Mouse (Mus musculus) naive thymus-derived CD4-positive, alpha-beta T cell, adult 2 months (primary cell): Measurements from ENCODE around the gene Olfr221.

Source experiments
- DNase-seq: peaks from one replicate; pipeline ENCODE4 v3.0.0-alpha.2; 2011; ENCODE audit warnings: low read depth

Olfr221 gene

GRCm38 (mm10) chr14:52019051-52019589, 23.1 kb downstream of the Olfr221 start:
- DNase-seq = no peak

DNA sequence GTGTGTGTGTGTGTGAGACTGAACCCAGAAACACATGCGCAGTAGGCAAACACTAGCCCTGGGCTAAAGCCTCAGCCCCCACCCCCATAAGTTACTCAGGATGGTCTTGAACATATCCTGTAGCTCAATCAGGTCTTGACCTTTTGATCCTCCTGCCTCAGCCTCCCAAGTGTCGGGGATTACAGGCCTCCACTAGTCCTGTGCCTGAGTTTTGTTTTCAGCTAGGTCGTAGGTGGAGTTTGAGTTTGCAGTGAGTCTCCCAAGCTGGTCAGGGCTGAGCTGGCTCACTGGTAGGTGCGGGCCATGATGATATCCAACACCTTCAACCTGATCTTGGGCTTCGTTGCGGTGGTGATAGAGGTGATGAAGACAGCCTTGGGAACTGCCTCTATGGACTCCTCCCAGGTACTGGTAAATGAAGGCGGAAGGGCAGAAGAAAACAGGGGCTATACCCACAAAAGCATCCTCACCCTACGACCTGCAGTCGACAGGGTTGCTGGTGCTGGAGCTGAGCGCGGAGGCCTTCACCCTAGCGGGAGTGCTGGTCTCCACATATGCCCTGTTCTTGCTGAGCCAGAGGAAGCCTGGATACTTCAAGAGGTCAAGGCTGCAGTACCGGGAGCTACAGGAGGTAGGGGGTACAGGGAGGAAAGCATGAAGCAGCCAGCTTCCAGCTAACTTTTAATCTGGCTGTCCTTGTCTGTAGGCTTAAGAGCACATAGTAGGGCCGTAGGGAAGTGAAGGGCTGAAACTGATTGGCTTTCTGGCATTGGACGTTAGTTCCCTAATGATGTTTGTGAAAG, 23.8 kb downstream of the Olfr221 start:
- no peak for DNase-seq

GRCm38 (mm10) chr14:52017662-52018061, 24.6 kb downstream of the Olfr221 start:
- DNase-seq = no peak

GRCm38 (mm10) chr14:52016625-52017405, 25.4 kb downstream of the Olfr221 start:
- DNase-seq = no peak

DNA sequence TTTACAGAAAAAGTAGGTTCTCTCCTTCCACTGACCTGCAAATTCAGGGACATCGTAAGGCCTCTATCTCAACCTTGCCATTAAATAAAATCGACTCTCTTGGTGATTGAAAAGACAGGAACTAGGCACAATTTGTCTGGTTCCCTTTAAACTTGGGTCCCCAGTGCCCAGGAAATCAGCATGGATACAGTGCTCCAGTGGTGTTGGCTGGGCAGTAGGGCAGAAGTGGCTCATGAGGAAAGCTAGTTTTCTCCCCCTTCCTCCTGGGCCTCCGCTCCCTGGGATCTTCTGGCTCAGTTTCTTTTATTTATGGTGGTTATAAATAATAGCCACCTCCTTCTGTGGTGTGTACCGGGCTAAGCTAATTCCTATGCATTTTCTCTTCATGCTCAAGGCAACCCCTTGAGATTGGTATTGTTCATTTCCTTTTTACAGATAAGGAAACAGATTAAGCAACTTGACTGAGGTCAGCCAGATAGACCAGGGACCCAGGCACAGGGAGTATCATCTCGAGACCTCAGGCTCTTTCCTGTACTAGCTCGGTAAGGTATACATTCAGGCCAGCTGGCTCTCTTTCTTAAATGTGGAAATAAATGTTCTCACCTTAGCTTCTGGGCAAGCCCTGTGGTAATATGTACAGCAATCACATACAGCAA, 26.7 kb downstream of the Olfr221 start, which contains the start of gene Tmem253:
Gene Tmem253 (plus strand): TSS at position 214 of the 656 bp plus-strand sequence.
- no peak for DNase-seq

DNA sequence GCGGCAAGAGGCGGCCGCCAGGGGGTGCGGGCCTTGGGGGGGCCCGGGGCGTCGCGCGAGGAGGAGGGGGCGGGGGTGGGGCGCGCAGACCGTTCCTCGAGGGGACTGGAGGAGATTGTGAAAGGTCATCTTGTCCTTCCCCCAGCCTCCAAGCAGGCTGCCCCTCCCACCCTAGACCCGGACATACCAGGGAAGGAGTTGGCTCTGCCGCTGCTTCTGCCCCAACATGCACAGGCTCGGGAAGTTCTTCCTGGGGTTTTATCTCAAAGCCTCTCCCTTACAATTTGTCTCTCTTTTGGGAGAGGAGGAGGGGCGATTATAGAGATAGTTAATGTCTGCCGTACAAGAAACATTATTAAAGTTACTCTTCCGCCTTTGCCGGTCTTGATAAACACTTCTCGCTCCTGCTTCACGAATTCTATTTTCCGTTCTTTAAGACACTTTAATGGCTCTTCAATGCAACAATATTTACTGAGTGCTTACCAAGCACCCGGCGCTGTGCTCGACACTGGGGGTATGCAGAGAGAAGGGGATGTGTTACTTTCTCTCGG, 27.4 kb downstream of the Olfr221 start:
- DNase-seq = peak; percentile 57

- DNase-seq = no peak
These were observed 27.9 kb downstream of the Olfr221 start for GRCm38 (mm10) chr14:52014271-52014760.

DNA sequence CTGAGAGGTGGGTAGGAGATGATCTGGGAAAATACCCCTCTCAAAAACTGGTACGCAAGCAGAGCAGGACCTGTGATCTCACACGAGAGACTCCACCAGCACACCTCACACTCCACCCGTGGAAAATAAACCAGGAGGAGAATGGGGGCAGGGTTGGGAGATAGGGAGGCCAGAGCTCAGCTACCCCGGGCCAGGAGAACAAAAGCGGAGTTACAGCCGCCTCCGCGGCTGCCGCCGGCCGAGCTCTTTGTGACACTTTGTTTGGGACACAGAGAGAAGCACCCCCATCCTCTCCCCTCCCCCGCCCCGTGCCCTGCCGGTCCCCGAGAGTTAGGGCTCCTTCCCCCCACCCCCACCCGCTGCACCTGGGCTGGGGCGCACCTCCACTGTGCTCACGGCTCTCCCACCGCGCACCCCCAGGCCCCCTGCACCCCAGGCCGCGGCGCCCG, 28.5 kb downstream of the Olfr221 start:
- peak; percentile 63 for DNase-seq

DNA sequence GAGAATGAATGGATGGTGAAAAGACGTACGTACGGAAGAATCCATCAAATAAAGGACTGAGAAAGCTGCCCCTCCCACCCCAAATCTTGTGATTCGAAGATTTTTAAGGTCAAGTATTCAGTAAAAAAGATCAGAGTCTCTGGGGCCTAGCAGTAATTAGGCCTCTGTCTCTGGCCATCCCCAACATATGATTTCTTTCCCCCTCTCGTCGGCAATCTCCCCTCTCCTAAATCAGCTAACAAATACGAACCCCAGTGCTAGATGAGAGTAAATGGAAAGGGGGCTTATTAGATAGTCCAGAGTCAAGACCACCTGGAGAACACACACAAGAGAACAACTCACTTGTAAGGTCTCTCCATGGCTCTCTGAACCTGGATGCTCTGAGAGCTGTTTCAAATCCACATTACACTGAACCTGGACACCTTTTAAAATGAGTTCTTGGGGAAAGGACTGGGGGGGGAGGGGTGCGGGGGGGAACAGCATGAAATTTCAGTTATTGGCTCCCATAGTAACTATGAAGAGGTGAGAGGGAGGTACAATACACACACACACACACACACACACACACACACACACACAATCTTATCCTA, 29.1 kb downstream of the Olfr221 start:
- DNase-seq = no peak

- no peak for DNase-seq
These were observed 29.7 kb downstream of the Olfr221 start for GRCm38 (mm10) chr14:52012553-52012952.

DNA sequence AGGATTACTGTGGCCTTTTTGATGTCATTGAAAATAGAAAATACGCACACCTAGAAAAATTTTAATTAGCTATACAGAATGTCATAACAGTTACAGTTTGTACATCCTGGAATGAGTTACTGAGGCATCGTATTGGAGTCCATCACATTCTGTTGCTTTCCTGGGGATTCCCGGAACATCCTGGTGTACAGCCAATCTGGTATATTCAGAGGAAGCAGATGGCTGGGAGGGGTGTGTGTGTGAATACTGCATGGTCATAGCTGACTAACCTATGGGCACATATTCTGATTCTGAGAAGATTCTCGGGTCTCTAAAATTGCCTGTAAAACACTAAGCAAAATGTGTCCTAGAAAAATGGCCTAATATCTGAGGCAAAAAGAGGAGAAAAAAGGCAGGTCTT, 30.2 kb downstream of the Olfr221 start:
- DNase-seq = no peak

DNA sequence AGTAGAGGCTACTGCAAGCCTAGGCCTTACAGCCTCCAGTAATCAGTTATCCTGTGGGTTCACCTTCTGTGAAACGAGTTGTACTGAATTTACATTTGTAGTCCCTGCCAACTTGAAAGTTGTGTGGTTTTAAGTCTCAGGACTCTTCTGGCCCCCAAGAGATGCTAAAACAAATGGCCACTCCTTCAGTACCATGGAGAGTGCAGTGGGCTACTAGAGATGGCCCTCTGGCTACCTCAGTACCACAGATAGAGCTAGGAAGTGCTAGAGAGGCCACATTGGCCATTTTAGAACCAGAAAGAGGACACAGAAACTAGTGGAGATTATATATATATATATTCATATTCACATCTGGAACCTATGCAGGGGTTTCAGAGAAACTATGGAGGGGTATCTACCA, 30.6 kb downstream of the Olfr221 start:
- DNase-seq = no peak

DNA sequence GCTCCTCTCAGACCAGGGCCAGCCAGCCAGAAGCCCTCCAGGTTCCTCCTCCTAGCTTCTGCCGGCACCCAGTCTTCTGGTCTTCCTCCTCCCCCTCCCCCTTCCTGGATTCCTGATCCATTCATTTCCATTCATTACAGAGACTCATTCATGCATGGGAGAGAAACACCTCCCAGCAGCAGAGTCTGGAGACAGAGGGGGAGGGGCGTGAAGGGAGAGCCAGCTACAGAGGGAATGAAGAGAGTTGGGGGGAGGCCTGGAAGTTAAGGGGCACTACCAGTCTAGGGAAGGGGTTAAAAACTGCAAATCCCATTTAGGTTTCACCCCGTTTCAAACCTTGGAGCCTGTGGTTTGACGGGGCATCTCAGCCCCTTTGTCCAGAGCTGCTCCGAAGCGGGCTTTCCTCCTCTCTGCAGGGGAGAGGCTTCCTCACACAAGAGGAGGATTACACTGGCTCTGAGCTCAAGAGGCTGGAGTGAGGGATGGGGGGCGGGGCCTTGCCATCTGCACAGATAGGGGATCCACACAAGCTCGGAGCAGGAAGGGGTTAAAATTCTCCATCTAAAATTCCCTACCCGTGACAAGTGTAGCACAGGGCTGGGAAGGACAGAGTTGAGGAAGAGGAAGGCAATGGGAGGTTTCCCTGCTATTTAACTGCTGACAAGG, 31.7 kb downstream of the Olfr221 start:
- DNase-seq = no peak

GRCm38 (mm10) chr14:52009841-52010240, 32.4 kb downstream of the Olfr221 start:
- no peak for DNase-seq

DNA sequence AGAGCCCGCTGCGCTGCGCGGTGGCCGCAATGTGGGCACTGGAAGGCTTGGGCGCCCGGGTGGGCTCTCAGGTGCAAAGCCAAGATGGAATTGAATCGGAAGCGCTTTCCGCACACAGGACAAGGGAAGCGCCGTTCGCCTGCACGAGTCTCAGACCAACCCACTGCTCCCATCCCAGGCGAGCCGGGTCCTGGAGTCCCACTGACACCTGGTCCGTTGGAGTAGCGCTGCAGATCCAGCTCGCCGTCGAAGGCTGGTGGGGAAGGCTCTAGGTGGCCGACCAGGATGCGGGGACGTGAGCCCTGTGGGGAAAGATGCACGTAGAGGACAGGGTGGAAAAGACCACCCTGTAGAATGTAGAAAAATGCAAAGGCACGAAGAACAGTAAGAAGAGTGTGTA, 32.9 kb downstream of the Olfr221 start:
- no peak for DNase-seq

DNA sequence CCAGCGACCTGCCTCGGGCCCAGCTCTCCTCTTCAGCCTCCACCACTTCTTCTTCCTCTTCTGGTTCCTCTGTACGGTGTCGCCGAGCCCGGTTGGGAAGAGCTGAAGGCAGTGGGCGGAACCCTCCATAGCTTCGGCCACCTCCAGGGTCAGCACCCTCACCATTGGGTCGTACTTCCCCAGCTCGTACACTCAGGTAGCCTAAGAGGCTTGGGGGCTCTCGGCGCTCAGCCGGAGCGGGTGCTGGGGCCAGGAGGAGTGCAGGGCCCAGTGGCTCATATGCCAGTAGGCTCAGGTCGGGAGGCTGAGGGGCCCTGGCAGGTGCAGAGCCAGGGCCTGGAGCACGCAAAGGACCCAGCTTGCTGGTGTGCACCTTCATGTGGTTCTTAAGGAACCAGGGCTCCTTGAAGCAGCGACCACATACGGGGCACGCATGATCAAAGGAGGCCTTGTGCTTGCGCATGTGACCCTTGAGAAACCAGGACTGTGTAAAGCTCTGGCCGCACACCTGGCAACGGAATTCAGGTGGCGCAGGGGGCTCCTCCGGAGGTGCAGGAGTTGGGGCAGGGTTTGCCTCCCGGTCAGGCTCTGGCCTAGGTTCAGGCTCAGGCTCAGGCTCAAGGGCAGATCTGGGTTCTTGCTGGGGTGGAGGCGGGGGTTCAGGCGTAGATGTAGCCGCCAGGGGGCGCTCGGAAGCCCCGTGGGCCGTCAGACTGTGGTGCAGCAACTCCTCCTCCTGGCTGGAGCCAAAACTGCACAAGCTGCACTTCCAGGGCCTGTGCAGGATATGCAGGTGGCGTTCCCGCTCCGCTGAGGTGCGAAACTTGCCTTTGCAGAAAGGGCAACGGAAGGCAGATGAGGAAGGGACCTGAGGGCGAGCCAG, 33.7 kb downstream of the Olfr221 start:
- DNase-seq = peak; percentile 96

DNA sequence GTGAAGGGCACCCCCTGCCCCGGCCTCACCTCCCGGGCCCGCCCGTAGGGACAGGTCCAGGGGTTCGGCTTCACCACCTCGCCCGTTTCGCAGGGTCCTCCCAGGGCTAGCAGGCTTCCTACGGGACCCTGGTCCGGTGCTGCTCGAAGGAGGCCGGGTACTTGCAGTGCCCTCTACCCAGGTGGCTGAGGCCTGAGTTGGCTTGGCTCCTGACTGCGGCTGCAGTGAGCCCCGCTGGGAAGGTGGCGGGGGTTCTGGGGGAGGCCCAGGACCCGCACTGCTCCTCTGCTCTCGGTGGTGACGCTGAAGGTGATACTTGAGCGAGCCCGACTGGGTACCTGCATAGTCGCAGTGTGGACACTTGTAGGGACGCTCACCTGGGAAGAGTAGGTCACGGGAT, 35.5 kb downstream of the Olfr221 start:
- DNase-seq = no peak

DNA sequence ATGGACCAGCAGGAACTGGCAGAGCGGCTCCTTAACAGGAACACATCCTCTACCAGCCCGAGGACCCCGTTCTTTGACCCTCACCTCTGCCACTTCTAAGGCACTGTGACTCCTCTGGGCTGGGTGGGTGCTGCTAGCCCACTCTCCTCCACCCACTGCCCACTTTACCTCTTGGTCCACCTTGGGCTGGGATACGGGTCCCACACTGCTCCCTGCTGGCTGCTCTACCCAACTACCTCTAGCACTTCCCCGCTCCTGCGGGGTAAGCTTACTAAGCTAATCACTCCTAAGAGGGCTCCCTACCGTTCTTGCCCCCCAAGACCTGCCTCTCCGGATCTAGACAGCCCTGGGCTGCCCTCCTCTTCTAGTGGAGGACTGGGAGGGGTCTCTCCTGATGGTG, 36.0 kb downstream of the Olfr221 start:
- DNase-seq = no peak

DNA sequence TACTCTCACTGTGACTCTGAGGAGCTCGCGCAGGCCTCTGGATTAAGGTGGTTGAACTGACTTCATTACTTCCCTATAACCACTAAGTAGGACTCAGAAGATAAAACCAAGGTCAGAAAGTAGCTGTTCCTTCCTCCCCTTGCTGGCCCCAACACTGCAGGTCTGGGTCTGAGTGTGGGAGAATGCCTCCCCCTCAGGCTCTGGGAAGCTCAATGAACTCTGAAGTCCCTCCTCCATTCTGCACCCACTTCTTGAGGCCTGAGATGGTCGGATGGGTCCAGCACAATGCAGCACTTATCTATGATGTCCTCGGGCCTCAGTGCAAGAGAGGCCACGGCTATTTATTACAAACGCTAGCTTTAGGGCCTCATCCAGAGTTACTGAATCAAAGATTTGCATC, 36.6 kb downstream of the Olfr221 start:
- no peak for DNase-seq

DNA sequence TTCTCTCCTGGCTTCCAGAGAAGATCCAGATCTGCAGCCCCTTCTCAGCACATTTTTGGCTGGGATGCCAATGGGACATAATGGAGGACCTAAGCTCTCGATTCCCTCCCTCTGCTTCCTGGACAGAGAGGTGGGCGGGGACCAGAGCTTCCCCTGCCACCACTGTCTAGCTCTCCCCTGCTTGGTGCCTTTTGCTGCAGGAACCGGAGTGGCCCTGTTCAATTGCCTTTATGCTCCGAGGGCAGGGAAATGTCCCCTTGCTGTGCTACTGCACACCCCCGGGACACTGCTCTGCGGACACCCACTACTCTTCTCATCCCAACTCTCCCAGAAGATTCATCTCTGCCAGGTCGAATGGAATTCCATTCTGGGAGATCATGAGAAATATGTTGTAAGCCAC, 37.1 kb downstream of the Olfr221 start:
- no peak for DNase-seq
